Mouse (Mus musculus) MEL (cell line): ENCODE data around the gene Ssh2. TPM values are rescaled to one million over a fixed set of nuclear protein-coding genes. Genes with fewer than 3 reads are reported as not detected.

Experiments used
- DNase-seq: peaks from one replicate; pipeline ENCODE4 v3.0.0; 2011; ENCODE audit warnings: low read depth, low spot score
- H3K27ac ChIP-seq: 2 replicates; pipeline ENCODE4 v1.5.1; 2012; ENCODE audit warnings: low read depth, mild to moderate bottlenecking, control low read depth, low read length, moderate library complexity; ENCODE audit not compliant: control insufficient read depth
- H3K27me3 ChIP-seq, 2 experiments: fragments of 150-350 bp in 1 of 2; sonication (generic) in 1 of 2; 2 replicates each; pipeline ENCODE4 v1.6.1; 2012; ENCODE audit warnings: low read length in 2 of 2, mild to moderate bottlenecking in 2 of 2, improper control_type of control experiment in 1 of 2, moderate library complexity in 1 of 2; ENCODE audit not compliant: insufficient read depth in 2 of 2, control insufficient read depth in 1 of 2
- H3K36me3 ChIP-seq, 2 experiments: 2 replicates each; pipeline ENCODE4 v1.6.1; 2012 to 2014; ENCODE audit warnings: low read length in 2 of 2, improper control_type of control experiment in 1 of 2, inconsistent platforms in 1 of 2, mild to moderate bottlenecking in 1 of 2; ENCODE audit not compliant: insufficient read depth in 2 of 2, control insufficient read depth in 1 of 2
- H3K4me1 ChIP-seq, 2 experiments: fragments of 150-350 bp in 1 of 2; sonication (generic) in 1 of 2; 2 replicates each; pipeline ENCODE4 v1.6.1; 2012; ENCODE audit warnings: low read length in 2 of 2, improper control_type of control experiment in 1 of 2, mild to moderate bottlenecking in 1 of 2; ENCODE audit not compliant: insufficient read depth in 2 of 2, control insufficient read depth in 1 of 2
- H3K4me3 ChIP-seq, 2 experiments: fragments of 150-350 bp in 1 of 2; sonication (generic) in 1 of 2; 2 replicates each; pipeline ENCODE4 v1.5.1; 2012; ENCODE audit warnings: low read depth in 2 of 2, low read length in 2 of 2, mild to moderate bottlenecking in 2 of 2, moderate library complexity in 2 of 2, control low read depth in 1 of 2, improper control_type of control experiment in 1 of 2; ENCODE audit not compliant: control insufficient read depth in 1 of 2, insufficient read depth in 1 of 2
- H3K79me2 ChIP-seq: 2 replicates; pipeline ENCODE4 v1.6.1; 2012; ENCODE audit warnings: mild to moderate bottlenecking, low read length, moderate library complexity; ENCODE audit not compliant: control insufficient read depth, poor library complexity, insufficient read depth
- H3K9ac ChIP-seq: 2 replicates; pipeline ENCODE4 v1.6.1; 2012; ENCODE audit warnings: low read depth, mild to moderate bottlenecking, control low read depth, low read length, moderate library complexity; ENCODE audit not compliant: control insufficient read depth, poor library complexity, severe bottlenecking
- H3K9me3 ChIP-seq: fragments of 150-350 bp; sonication (generic); replicated peaks from 2 replicates; pipeline ENCODE4 v1.6.1; 2012; ENCODE audit warnings: mild to moderate bottlenecking, low read length, improper control_type of control experiment, moderate library complexity; ENCODE audit not compliant: insufficient read depth
- BHLHE40 ChIP-seq: IDR thresholded peaks from 2 replicates; pipeline ENCODE4 v1.6.1; 2012; ENCODE audit warnings: low read depth, mild to moderate bottlenecking, inconsistent platforms, low read length, improper control_type of control experiment, borderline replicate concordance
- CHD2 ChIP-seq: IDR thresholded peaks from 2 replicates; pipeline ENCODE4 v1.6.1; 2011; ENCODE audit warnings: low read length, improper control_type of control experiment
- CTCF ChIP-seq, 3 experiments: IDR thresholded peaks in 2 of 3; conservative IDR thresholded peaks in 1 of 3; 2 replicates each; pipeline ENCODE4 v1.5.1; 2011 to 2012; ENCODE audit warnings: low read length in 3 of 3, low read depth in 2 of 3, mild to moderate bottlenecking in 2 of 3, improper control_type of control experiment in 1 of 3, inconsistent platforms in 1 of 3, mixed read lengths in 1 of 3, moderate library complexity in 1 of 3; ENCODE audit not compliant: control insufficient read depth in 1 of 3, insufficient read depth in 1 of 3, poor library complexity in 1 of 3, severe bottlenecking in 1 of 3
- HCFC1 ChIP-seq: IDR thresholded peaks from 2 replicates; pipeline ENCODE4 v1.6.1; 2012; ENCODE audit warnings: low read depth, mild to moderate bottlenecking, inconsistent platforms, low read length, improper control_type of control experiment, moderate library complexity
- NRF1 ChIP-seq: IDR thresholded peaks from 2 replicates; pipeline ENCODE4 v1.6.1; 2014; ENCODE audit warnings: low read depth, mild to moderate bottlenecking, inconsistent platforms, low read length, improper control_type of control experiment, moderate library complexity; ENCODE audit not compliant: poor library complexity, insufficient read depth, severe bottlenecking
- POLR2AphosphoS5 ChIP-seq: IDR thresholded peaks from 2 replicates; pipeline ENCODE4 v1.6.1; 2012; ENCODE audit warnings: low read depth, borderline replicate concordance, mild to moderate bottlenecking, inconsistent platforms, low read length, moderate library complexity, mixed read lengths
- TBP ChIP-seq: IDR thresholded peaks from 2 replicates; pipeline ENCODE4 v1.8.0; 2011; ENCODE audit warnings: low read depth, low read length, improper control_type of control experiment
- UBTF ChIP-seq: IDR thresholded peaks from 2 replicates; pipeline ENCODE4 v1.6.1; 2012; ENCODE audit warnings: low read depth, mild to moderate bottlenecking, inconsistent platforms, low read length, improper control_type of control experiment, moderate library complexity, borderline replicate concordance; ENCODE audit not compliant: insufficient read depth
- ZNF384 ChIP-seq: IDR thresholded peaks from 2 replicates; pipeline ENCODE4 v1.6.1; 2012; ENCODE audit warnings: low read depth, mild to moderate bottlenecking, inconsistent platforms, low read length, improper control_type of control experiment
- polyA plus RNA-seq, 2 experiments: library from polyadenylated mRNA; stranded (reverse) in 1 of 2; unstranded in 1 of 2; fragments of >175 nt in 1 of 2; fragments of >200 nt in 1 of 2; gene quantifications; 2 replicates each; pipeline versions ENCODE4 v1.2.1 to v1.2.4; 2012; ENCODE audit warnings: low replicate concordance in 2 of 2, low read depth in 1 of 2; ENCODE audit not compliant: insufficient read length in 2 of 2, insufficient read depth in 1 of 2, missing spikeins in 1 of 2
- total RNA-seq: library from RNA; depleted of rRNA; stranded (reverse); fragments of 300-350 nt; gene quantifications from 2 replicates; pipeline ENCODE4 v1.2.3, GENCODE M21; 2012

Gene Ssh2
- total and polyA plus RNA-seq, 3 experiments: 6.3 to 29.2 (median 16.5) TPM

- H3K27ac ChIP-seq: no peak overlapping the region
- H3K9me3 ChIP-seq: no peaks in the 10 kb centered on the region
- H3K36me3 ChIP-seq: peaks cover 0 to 3% of the 10 kb centered on the region in 2 experiments; a peak in 2 of 4 replicates
- no peaks in the 10 kb centered on the region for H3K4me1 ChIP-seq
- H3K9ac ChIP-seq: no peak overlapping the region
- TF ChIP-seq CTCF (IDR thresholded peaks at IDR 0.05 in 2 of 3, conservative IDR thresholded peaks at IDR 0.05 in 1 of 3; ENCODE audit: control insufficient read depth in 1 of 3, insufficient read depth in 1 of 3, low read depth in 2 of 3, low read length in 3 of 3, poor library complexity in 1 of 3, severe bottlenecking in 1 of 3) (peak; percentile 8 to 59 (median 25); a peak in 4 of 6 replicates), BHLHE40 (no peak)
- no peak overlapping the region for H3K4me3 ChIP-seq
- H3K27me3 ChIP-seq: no peaks in the 10 kb centered on the region
- no peaks in the 10 kb centered on the region for H3K79me2 ChIP-seq
- no peak for DNase-seq
These were observed 255.3 kb downstream of the Ssh2 start for GRCm38 (mm10) chr11:77471407-77471806.

GRCm38 (mm10) chr11:77472775-77473174 lies 256.7 kb downstream of the Ssh2 start:
- DNase-seq: no peak
- no peak overlapping the region for H3K27ac ChIP-seq
- TF ChIP-seq UBTF (no peak), NRF1 (no peak)
- TF ChIP-seq, all 39 proteins: peak for 0
- Histone ChIP-seq H3K27me3 (no peaks in the 10 kb centered on the region), H3K9me3 (no peaks in the 10 kb centered on the region), H3K4me3 (no peak overlapping the region), H3K79me2 (no peaks in the 10 kb centered on the region), H3K4me1 (no peaks in the 10 kb centered on the region), H3K9ac (no peak overlapping the region), H3K36me3 (peaks cover 0 to 3% of the 10 kb centered on the region in 2 experiments; a peak in 2 of 4 replicates)

- Histone ChIP-seq H3K79me2 (peaks cover 6% of the 10 kb centered on the region; the same call in 1 of the 2 replicates), H3K9ac (no peak overlapping the region), H3K27me3 (no peaks in the 10 kb centered on the region), H3K27ac (no peak overlapping the region), H3K4me3 (no peak overlapping the region), H3K36me3 (peaks cover 0 to 3% of the 10 kb centered on the region in 2 experiments; a peak in 2 of 4 replicates), H3K9me3 (no peaks in the 10 kb centered on the region), H3K4me1 (no peaks in the 10 kb centered on the region)
- DNase-seq: no peak
- TF ChIP-seq ZNF384: no peak
- no peak for TF ChIP-seq CHD2
- TF ChIP-seq UBTF: no peak
- TF ChIP-seq HCFC1: no peak
- TF ChIP-seq POLR2AphosphoS5: no peak
- no peak for TF ChIP-seq TBP
These were observed 260.1 kb downstream of the Ssh2 start for GRCm38 (mm10) chr11:77476216-77476615.
